Comparison of ENCODE assay signal across 9 mouse cellular contexts in genomic region chr16:32715364-32715763, GRCm38 (mm10). TPM values are rescaled to one million over a fixed set of nuclear protein-coding genes. Genes with fewer than 3 reads are reported as not detected.
DNase-seq lines count a peak whose midpoint lies in the region; ATAC-seq and TF ChIP-seq lines count a peak whose summit lies in the region.
"Had no signal": no experiment of that assay in that cellular context is flagged by ENCODE, and none has a peak within 500 bp of the region (broad histone marks: within the 10 kb centered on the region; RNA-seq: fewer than 3 reads in every experiment).

No protein-coding gene starts in this region.

- intact Hi-C loops in heart, adult 2 months (cut with DNase I) = loop anchor here (10.0 kb wide), 1 partner anchor 309 kb away; no protein-coding TSS in a partner anchor
- intact Hi-C loops in heart, postnatal 36 days (cut with DNase I) = no loop called here

- 0 out of 2 replicates have a peak overlapping the region, but pooled peaks have one; percentile 7 for H3K4me2 ChIP-seq in stomach, embryonic 14.5 days (replicated peaks; ENCODE audit: low read depth, low read length)

- H3K36me3 ChIP-seq in heart, adult 2 months (ENCODE audit: control insufficient read depth, insufficient read depth, low read length) = no peaks in the 10 kb centered on the region
- H3K36me3 ChIP-seq in testis, adult 2 months (ENCODE audit: control insufficient read depth, insufficient read depth, low read length) = no peaks in the 10 kb centered on the region
- no peaks in the 10 kb centered on the region for H3K36me3 ChIP-seq in stomach, embryonic 14.5 days (ENCODE audit: control insufficient read depth, insufficient read depth, low read length)

- ATAC-seq in stomach, embryonic 14.5 days (ENCODE audit: insufficient number of reproducible peaks, insufficient read depth, low FRiP score, low read depth) = no peak
- ATAC-seq in cerebellum, adult (ENCODE audit: insufficient number of reproducible peaks, low FRiP score, low TSS enrichment) = no peak

- no peak overlapping the region for H3K9ac ChIP-seq in heart, adult 2 months (ENCODE audit: low read depth, low read length)
- no peak overlapping the region for H3K9ac ChIP-seq in stomach, embryonic 14.5 days (replicated peaks; ENCODE audit: low read depth, low read length)

- WGBS in heart, adult 2 months = 23% methylated on average over 13 of the region's 13 CpGs
- WGBS in stomach, embryonic 14.5 days = 20% methylated on average over 13 of the region's 13 CpGs

- TF ChIP-seq POLR2A in heart, adult 2 months (IDR thresholded peaks at IDR 0.05; ENCODE audit: insufficient read depth, low read depth, low read length) = no peak
- TF ChIP-seq POLR2A in testis, adult 2 months (IDR thresholded peaks at IDR 0.05; ENCODE audit: control insufficient read depth, low read depth, low read length) = no peak

- H3K27ac ChIP-seq in heart, adult 2 months = no peak overlapping the region
- H3K27ac ChIP-seq in testis, adult 2 months (ENCODE audit: control insufficient read depth, insufficient read depth, low read depth, low read length) = no peak overlapping the region
- H3K27ac ChIP-seq in stomach, embryonic 14.5 days (ENCODE audit: low read length) = no peak overlapping the region

- H3K4me3 ChIP-seq in heart, adult 2 months = no peak overlapping the region
- H3K4me3 ChIP-seq in testis, adult 2 months (ENCODE audit: control insufficient read depth, low read depth, low read length) = peak overlapping the region; percentile 28; the same call in 1 of the 2 replicates
- H3K4me3 ChIP-seq in stomach, embryonic 14.5 days (ENCODE audit: low read depth, low read length) = no peak overlapping the region

- H3K27me3 ChIP-seq in heart, adult 2 months (ENCODE audit: control insufficient read depth, insufficient read depth, low read length) = no peaks in the 10 kb centered on the region
- no peaks in the 10 kb centered on the region for H3K27me3 ChIP-seq in testis, adult 2 months (ENCODE audit: control insufficient read depth, insufficient read depth, low read length)
- H3K27me3 ChIP-seq in stomach, embryonic 14.5 days (ENCODE audit: control insufficient read depth, insufficient read depth, low read length) = no peaks in the 10 kb centered on the region

- no peak for DNase-seq in heart, adult 2 months
- no peak for DNase-seq in heart, postnatal 36 days
- no peak for DNase-seq in testis, postnatal 14 days (ENCODE audit: low spot score)
- peak; percentile 52 for DNase-seq in heart, postnatal 4 days
- DNase-seq in natural killer cell, adult 2 months (ENCODE audit: low spot score in 2 of 2) = no peak

- peak; percentile 58 for TF ChIP-seq CTCF in heart, adult 2 months (IDR thresholded peaks at IDR 0.05)
- TF ChIP-seq CTCF in testis, adult 2 months (IDR thresholded peaks at IDR 0.05; ENCODE audit: control insufficient read depth, insufficient read depth, insufficient replicate concordance, low read depth, low read length) = peak; percentile 87

- no peaks in the 10 kb centered on the region for H3K79me2 ChIP-seq in heart, adult 2 months (replicated peaks; ENCODE audit: control insufficient read depth, insufficient read depth, low read length)

- H3K4me1 ChIP-seq in heart, adult 2 months (ENCODE audit: control insufficient read depth, insufficient read depth, low read length) = peaks cover 4% of the 10 kb centered on the region
- H3K4me1 ChIP-seq in testis, adult 2 months (ENCODE audit: control insufficient read depth, insufficient read depth, low read length) = no peaks in the 10 kb centered on the region
- no peaks in the 10 kb centered on the region for H3K4me1 ChIP-seq in stomach, embryonic 14.5 days (ENCODE audit: control insufficient read depth, insufficient read depth, low read length)

- H3K9me3 ChIP-seq in stomach, embryonic 14.5 days (ENCODE audit: control insufficient read depth, low read depth, low read length) = no peaks in the 10 kb centered on the region

- no peak for TF ChIP-seq EP300 in heart, adult 2 months (IDR thresholded peaks at IDR 0.05; ENCODE audit: insufficient read depth, low read depth, low read length)

RNA-seq across cellular contexts. Expression of gene Muc4, which starts 20.3 kb away (rescaled TPM):
- under 1 TPM; 0.18 to 0.21 TPM for total RNA-seq in heart, adult 2 months (2021)
- 0.23 and 2.5 TPM in 2 replicates for polyA plus RNA-seq in heart, adult 2 months (2012; rRNA removed)
- under 1 TPM; 0.06 to 0.57 TPM for total RNA-seq in heart, postnatal 36 days (2021)
- 98.8 and 102 TPM in 2 replicates for polyA plus RNA-seq in testis, adult 2 months (2012; rRNA removed)
- total RNA-seq in heart, postnatal 4 days (2021) = not detected
- 8.7 and 8.8 TPM in 2 replicates for polyA plus RNA-seq in stomach, embryonic 14.5 days (2014; fragmentation: Nextera tagmentation; extraction: Ambion mirVana)
- total RNA-seq: adrenal gland, postnatal 36 days had no signal
